Mouse (Mus musculus) liver, adult 2 months (tissue): ENCODE measurements around the gene Ptprn2. TPM values are rescaled to one million over a fixed set of nuclear protein-coding genes. Genes with fewer than 3 reads are reported as not detected.

Source experiments
- DNase-seq: peaks from one replicate; pipeline ENCODE4 v3.0.0-alpha.2; 2011; ENCODE audit warnings: low read depth, low spot score; ENCODE audit errors: extremely low read depth
- H3K27ac ChIP-seq: fragments of 200-500 bp; replicated peaks from 2 replicates; pipeline ENCODE4 v1.5.1; 2012; ENCODE audit warnings: low read depth, mild to moderate bottlenecking, control low read depth, inconsistent platforms, low read length; ENCODE audit not compliant: insufficient read depth
- H3K27me3 ChIP-seq: fragments of 200-500 bp; 2 replicates; pipeline ENCODE4 v1.6.1; 2012; ENCODE audit warnings: mild to moderate bottlenecking, moderate library complexity, low read length, inconsistent platforms; ENCODE audit not compliant: control insufficient read depth, insufficient read depth
- H3K36me3 ChIP-seq: fragments of 200-500 bp; 2 replicates; pipeline ENCODE4 v1.6.1; 2012; ENCODE audit warnings: low read length, inconsistent platforms; ENCODE audit not compliant: control insufficient read depth, insufficient read depth
- H3K4me1 ChIP-seq: fragments of 200-500 bp; 2 replicates; pipeline ENCODE4 v1.6.1; 2011; ENCODE audit warnings: low read length; ENCODE audit not compliant: control insufficient read depth, insufficient read depth
- H3K4me3 ChIP-seq: fragments of 200-500 bp; 2 replicates; pipeline ENCODE4 v1.5.1; 2011; ENCODE audit warnings: low read depth, mild to moderate bottlenecking, control low read depth, low read length, moderate library complexity; ENCODE audit not compliant: insufficient read depth
- H3K79me2 ChIP-seq: fragments of 200-500 bp; 2 replicates; pipeline ENCODE4 v1.6.1; 2012; ENCODE audit warnings: inconsistent platforms, mild to moderate bottlenecking, low read length, moderate library complexity; ENCODE audit not compliant: control insufficient read depth, insufficient read depth
- H3K9ac ChIP-seq: fragments of 200-500 bp; 2 replicates; pipeline ENCODE4 v1.6.1; 2012; ENCODE audit warnings: low read depth, mild to moderate bottlenecking, control low read depth, inconsistent platforms, low read length
- CTCF ChIP-seq: fragments of 200-500 bp; IDR thresholded peaks from 2 replicates; pipeline ENCODE4 v1.5.1; 2011; ENCODE audit warnings: low read depth, low read length, control low read depth
- POLR2A ChIP-seq: fragments of 200-500 bp; IDR thresholded peaks from 2 replicates; pipeline ENCODE4 v1.6.1; 2011; ENCODE audit warnings: low read length, control low read depth; ENCODE audit not compliant: insufficient read depth; ENCODE audit errors: extremely low read depth
- whole genome bisulfite sequencing: fragments of 180-500 bp; shearing (Covaris S2); methylation state at CpG from one replicate; pipeline ENCODE4 v1.1.7; 2018; 5-methylcytosine and 5-hydroxymethylcytosine counted together
- polyA plus RNA-seq: library from polyadenylated mRNA; depleted of rRNA; stranded (reverse); fragments of >200 nt; gene quantifications from 2 replicates; pipeline ENCODE4 v1.2.3, GENCODE M21; 2012
- total RNA-seq: library from RNA; depleted of rRNA; stranded (reverse); fragments of >200 nt; gene quantifications from 2 replicates; pipeline ENCODE4 v1.2.3, GENCODE M21; 2014

Gene Ptprn2
- total and polyA plus RNA-seq, 2 experiments: 0.06 TPM; not detected in 1

DNA sequence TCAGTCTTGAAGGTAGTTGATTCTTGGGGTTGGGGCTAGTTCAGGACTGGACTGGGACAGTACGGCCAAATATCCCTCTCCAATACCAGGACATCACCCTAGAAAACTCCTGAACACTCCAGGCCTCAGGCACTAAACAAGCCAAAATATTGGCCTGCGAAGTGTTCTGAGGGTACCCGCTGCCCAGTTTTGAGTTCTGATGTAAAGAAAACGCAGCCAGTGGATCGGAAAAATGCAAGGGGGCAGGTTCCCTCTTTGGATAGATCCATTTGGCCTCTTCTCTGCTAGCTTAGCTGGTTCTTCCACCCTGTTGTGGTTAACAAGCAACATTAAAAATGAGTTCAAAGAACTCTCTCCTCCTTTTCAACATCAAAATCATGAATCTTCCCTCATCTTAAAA lies 670.7 kb downstream of the Ptprn2 start:
- no peaks in the 10 kb centered on the region for H3K36me3 ChIP-seq
- H3K9ac ChIP-seq: no peak overlapping the region
- no peaks in the 10 kb centered on the region for H3K4me1 ChIP-seq
- 27% methylated on average over 5 of the region's 5 CpGs for WGBS
- no peak overlapping the region for H3K27ac ChIP-seq
- TF ChIP-seq POLR2A (no peak), CTCF (no peak)
- peaks cover 27% of the 10 kb centered on the region; the same call in 1 of the 2 replicates for H3K27me3 ChIP-seq
- H3K79me2 ChIP-seq: no peaks in the 10 kb centered on the region
- no peak overlapping the region for H3K4me3 ChIP-seq
- no peak for DNase-seq

GRCm38 (mm10) chr12:117156786-117157185 lies 671.3 kb downstream of the Ptprn2 start:
- no peak overlapping the region for H3K9ac ChIP-seq
- H3K4me3 ChIP-seq: no peak overlapping the region
- H3K27ac ChIP-seq: no peak overlapping the region
- no peaks in the 10 kb centered on the region for H3K79me2 ChIP-seq
- TF ChIP-seq POLR2A (no peak), CTCF (no peak)
- peaks cover 26% of the 10 kb centered on the region; the same call in 1 of the 2 replicates for H3K27me3 ChIP-seq
- no peaks in the 10 kb centered on the region for H3K4me1 ChIP-seq
- no peaks in the 10 kb centered on the region for H3K36me3 ChIP-seq
- no peak for DNase-seq
- 64% methylated on average over 3 of the region's 3 CpGs for WGBS

- Histone ChIP-seq H3K4me1 (no peaks in the 10 kb centered on the region), H3K27me3 (peaks cover 26% of the 10 kb centered on the region; the same call in 1 of the 2 replicates), H3K79me2 (no peaks in the 10 kb centered on the region), H3K9ac (no peak overlapping the region), H3K36me3 (no peaks in the 10 kb centered on the region), H3K4me3 (no peak overlapping the region), H3K27ac (no peak overlapping the region)
- TF ChIP-seq POLR2A (no peak), CTCF (no peak)
- 55% methylated on average over 2 of the region's 2 CpGs for WGBS
- no peak for DNase-seq
Observed at GRCm38 (mm10) chr12:117157249-117157648, 671.7 kb downstream of the Ptprn2 start.

GRCm38 (mm10) chr12:117157660-117158386 lies 672.3 kb downstream of the Ptprn2 start:
- no peaks in the 10 kb centered on the region for H3K4me1 ChIP-seq
- no peak for TF ChIP-seq POLR2A
- TF ChIP-seq CTCF: no peak
- no peak overlapping the region for H3K9ac ChIP-seq
- no peak overlapping the region for H3K27ac ChIP-seq
- no peaks in the 10 kb centered on the region for H3K36me3 ChIP-seq
- WGBS: 17% methylated on average over 9 of the region's 9 CpGs
- H3K79me2 ChIP-seq: no peaks in the 10 kb centered on the region
- H3K27me3 ChIP-seq: peaks cover 24% of the 10 kb centered on the region; the same call in 1 of the 2 replicates
- no peak overlapping the region for H3K4me3 ChIP-seq
- no peak for DNase-seq

DNA sequence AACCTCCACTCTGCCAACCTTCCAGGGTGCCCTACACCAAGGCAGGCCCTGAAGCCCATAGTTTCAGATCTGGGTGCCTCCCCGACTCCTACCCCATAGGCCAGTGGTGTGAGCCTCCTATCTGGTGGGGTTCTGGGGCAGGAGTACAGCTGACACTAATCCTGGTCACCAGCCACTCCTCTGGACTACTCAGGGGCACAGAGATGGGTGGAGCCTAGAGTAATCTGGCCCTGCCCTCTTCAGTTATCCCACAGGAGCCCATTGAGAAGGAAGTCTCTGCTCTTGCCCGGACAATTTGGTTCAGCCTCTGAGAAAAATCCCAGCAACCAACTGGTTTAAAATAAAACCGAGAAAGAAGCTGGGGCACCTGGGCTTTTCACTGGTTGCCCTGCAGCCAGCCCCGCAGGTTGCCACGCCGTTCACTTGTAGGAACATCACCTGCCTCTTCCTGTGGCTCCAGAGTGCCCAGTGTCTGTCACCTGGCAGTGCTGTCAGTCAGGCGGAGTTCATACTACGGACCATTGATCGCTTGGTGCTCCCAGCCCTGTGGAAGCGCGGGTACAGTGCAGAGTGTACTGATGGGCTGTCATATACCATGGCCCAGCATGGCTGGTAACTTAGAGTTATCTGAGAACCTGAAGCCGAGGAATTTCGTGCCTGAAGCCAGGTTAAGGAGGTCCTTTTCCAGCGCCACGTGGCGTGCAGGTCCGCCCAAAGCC lies 673.6 kb downstream of the Ptprn2 start:
- no peak overlapping the region for H3K27ac ChIP-seq
- H3K27me3 ChIP-seq: peaks cover 18% of the 10 kb centered on the region; the same call in 1 of the 2 replicates
- TF ChIP-seq CTCF (no peak), POLR2A (no peak)
- H3K4me1 ChIP-seq: no peaks in the 10 kb centered on the region
- no peak overlapping the region for H3K9ac ChIP-seq
- no peak for DNase-seq
- H3K79me2 ChIP-seq: no peaks in the 10 kb centered on the region
- H3K4me3 ChIP-seq: no peak overlapping the region
- no peaks in the 10 kb centered on the region for H3K36me3 ChIP-seq
- WGBS: 8% methylated on average over 17 of the region's 17 CpGs

GRCm38 (mm10) chr12:117159669-117160210 lies 674.2 kb downstream of the Ptprn2 start:
- WGBS: 6% methylated on average over 15 of the region's 15 CpGs

More at GRCm38 (mm10) chr12:117159669-117160210, 674.2 kb downstream of the Ptprn2 start:
- H3K4me1 ChIP-seq: no peaks in the 10 kb centered on the region
- no peak overlapping the region for H3K27ac ChIP-seq
- H3K27me3 ChIP-seq: peaks cover 14% of the 10 kb centered on the region; the same call in 1 of the 2 replicates
- H3K36me3 ChIP-seq: no peaks in the 10 kb centered on the region
- no peak for DNase-seq
- H3K79me2 ChIP-seq: no peaks in the 10 kb centered on the region
- H3K4me3 ChIP-seq: no peak overlapping the region
- TF ChIP-seq CTCF (no peak), POLR2A (no peak)
- H3K9ac ChIP-seq: no peak overlapping the region
